Mouse (Mus musculus) limb, embryonic 10.5 days (tissue): ENCODE data around the gene Ankrd34c. TPM values are rescaled to one million over a fixed set of nuclear protein-coding genes. Genes with fewer than 3 reads are reported as not detected.

Experiments
- DNase-seq: peaks from one replicate; pipeline ENCODE4 v3.0.0-alpha.2; 2017; ENCODE audit warnings: low spot score
- H3K27ac ChIP-seq: fragments of 300-500 bp; sonication (generic); 2 replicates; pipeline ENCODE4 v1.5.1; 2016; ENCODE audit warnings: mild to moderate bottlenecking
- H3K27me3 ChIP-seq: fragments of 300-500 bp; sonication (generic); 2 replicates; pipeline ENCODE4 v1.6.1; 2016; ENCODE audit warnings: low read depth, mild to moderate bottlenecking; ENCODE audit not compliant: poor library complexity, severe bottlenecking
- H3K36me3 ChIP-seq: fragments of 300-500 bp; sonication (generic); 2 replicates; pipeline ENCODE4 v1.6.1; 2016; ENCODE audit warnings: mild to moderate bottlenecking, moderate library complexity
- H3K4me1 ChIP-seq: fragments of 300-500 bp; sonication (generic); 2 replicates; pipeline ENCODE4 v1.6.1; 2016
- H3K4me3 ChIP-seq: fragments of 300-500 bp; sonication (generic); 2 replicates; pipeline ENCODE4 v1.5.1; 2016; ENCODE audit warnings: mild to moderate bottlenecking, moderate library complexity
- H3K9me3 ChIP-seq: fragments of 300-500 bp; sonication (generic); replicated peaks from 2 replicates; pipeline ENCODE4 v1.6.1; 2016; ENCODE audit warnings: mild to moderate bottlenecking
- WGBS: fragments of 180-500 bp; shearing (Covaris S2); methylation state at CpG from one replicate; pipeline ENCODE4 v1.1.7; 2016; 5-methylcytosine and 5-hydroxymethylcytosine counted together
- polyA plus RNA-seq: library from polyadenylated mRNA; unstranded; fragments of >200 nt; fragmentation: Nextera tagmentation; extraction: Ambion mirVana; gene quantifications from 2 replicates; pipeline ENCODE4 v1.2.1, GENCODE M21; 2016

Ankrd34c gene
- polyA plus RNA-seq = not detected in 2 replicates

DNA sequence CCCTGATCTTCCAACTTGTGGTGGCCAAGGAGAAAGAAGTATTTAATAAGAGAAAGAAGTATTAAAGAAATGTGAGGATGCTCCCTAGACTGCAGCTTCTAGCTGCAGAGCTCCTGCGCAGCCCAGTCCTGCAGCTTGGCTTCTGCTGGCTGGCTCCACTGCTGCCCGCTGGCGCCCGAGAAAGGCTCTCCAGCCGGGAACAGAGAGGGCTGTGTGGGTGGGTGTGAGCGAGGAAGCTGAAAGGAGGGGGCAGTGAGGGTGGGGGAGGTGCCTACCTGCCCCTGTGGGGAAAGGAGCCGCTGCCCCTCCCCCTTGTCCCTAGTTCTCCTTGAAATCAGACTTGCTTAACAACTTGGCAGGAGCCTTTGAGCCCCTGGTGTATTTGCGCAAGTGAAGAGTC, at the start of gene Ankrd34c:
Ankrd34c (minus strand) TSS at position 181 of the 400 bp plus-strand sequence.
- Histone ChIP-seq H3K4me1 (no peaks in the 10 kb centered on the region), H3K27ac (no peak within 1 kb of the TSS), H3K27me3 (peaks cover 11% of the 10 kb centered on the region; the same call in 1 of the 2 replicates), H3K9me3 (no peaks in the 10 kb centered on the region), H3K36me3 (no peaks in the 10 kb centered on the region), H3K4me3 (no peak within 1 kb of the TSS)
- 4% methylated on average over 8 of the region's 8 CpGs for WGBS
- peak; percentile 30 for DNase-seq

DNA sequence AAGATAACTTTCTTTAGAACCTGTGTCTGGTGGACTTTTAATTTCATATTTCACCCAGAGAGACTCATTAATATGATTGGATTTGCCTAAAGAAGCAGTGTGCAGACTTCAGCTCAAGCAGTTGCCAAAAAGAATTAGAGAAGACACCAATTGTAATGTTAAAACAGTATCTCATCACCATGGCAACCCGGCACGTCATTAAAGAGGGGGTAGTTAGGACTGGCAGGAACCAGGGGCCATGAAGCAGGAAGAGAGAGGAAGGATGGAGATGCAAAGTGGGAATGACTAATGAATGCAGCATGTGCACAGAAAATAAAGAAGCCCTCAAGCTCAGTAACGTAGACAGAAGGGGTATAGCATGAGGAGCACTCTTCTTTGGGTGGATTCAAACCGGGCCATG, 49.3 kb upstream of the Ankrd34c start:
- no peaks in the 10 kb centered on the region for H3K36me3 ChIP-seq
- DNase-seq = no peak
- no peak overlapping the region for H3K4me3 ChIP-seq
- H3K27me3 ChIP-seq = no peaks in the 10 kb centered on the region
- no peak overlapping the region for H3K27ac ChIP-seq
- H3K4me1 ChIP-seq = no peaks in the 10 kb centered on the region
- H3K9me3 ChIP-seq = no peaks in the 10 kb centered on the region
- WGBS = 67% methylated on average over 4 of the region's 4 CpGs

- Histone ChIP-seq H3K27me3 (no peaks in the 10 kb centered on the region), H3K4me3 (no peak overlapping the region), H3K36me3 (no peaks in the 10 kb centered on the region), H3K9me3 (no peaks in the 10 kb centered on the region), H3K27ac (no peak overlapping the region), H3K4me1 (no peaks in the 10 kb centered on the region)
- no peak for DNase-seq
Measured at GRCm38 (mm10) chr9:89781395-89781927, 43.2 kb upstream of the Ankrd34c start.

DNA sequence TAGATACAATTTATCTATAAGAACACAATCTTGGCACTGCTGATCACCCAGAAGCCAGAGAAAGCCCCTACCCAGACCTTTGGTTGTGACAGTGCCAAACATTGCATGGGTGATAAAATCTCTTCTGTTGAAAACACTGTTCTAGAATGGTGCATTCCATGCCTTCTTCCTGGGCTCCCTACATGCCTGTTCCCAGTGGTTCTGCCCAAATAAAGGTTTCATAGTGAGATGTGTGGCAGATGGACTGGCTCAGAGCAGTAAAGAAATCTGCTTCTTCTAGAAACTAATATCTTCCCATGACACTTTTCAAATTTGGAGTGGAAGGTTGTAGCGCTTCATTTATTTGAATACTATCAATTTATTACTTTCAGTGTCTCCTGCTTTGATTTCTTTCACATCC, 41.0 kb upstream of the Ankrd34c start:
- 84% methylated on average over 1 of the region's 1 CpGs for WGBS
- Histone ChIP-seq H3K9me3 (no peaks in the 10 kb centered on the region), H3K4me3 (no peak overlapping the region), H3K27me3 (no peaks in the 10 kb centered on the region), H3K27ac (no peak overlapping the region), H3K4me1 (no peaks in the 10 kb centered on the region), H3K36me3 (no peaks in the 10 kb centered on the region)
- DNase-seq = no peak

GRCm38 (mm10) chr9:89771153-89771552, 32.9 kb upstream of the Ankrd34c start:
- Histone ChIP-seq H3K4me1 (no peaks in the 10 kb centered on the region), H3K36me3 (no peaks in the 10 kb centered on the region), H3K27me3 (no peaks in the 10 kb centered on the region), H3K27ac (no peak overlapping the region), H3K4me3 (no peak overlapping the region), H3K9me3 (no peaks in the 10 kb centered on the region)
- 64% methylated on average over 1 of the region's 1 CpGs for WGBS
- DNase-seq = no peak

GRCm38 (mm10) chr9:89762017-89762416, 23.7 kb upstream of the Ankrd34c start:
- Histone ChIP-seq H3K36me3 (no peaks in the 10 kb centered on the region), H3K27ac (no peak overlapping the region), H3K4me3 (no peak overlapping the region), H3K9me3 (no peaks in the 10 kb centered on the region), H3K27me3 (no peaks in the 10 kb centered on the region), H3K4me1 (no peaks in the 10 kb centered on the region)
- no peak for DNase-seq
- 80% methylated on average over 1 of the region's 1 CpGs for WGBS

GRCm38 (mm10) chr9:89758569-89758968, 20.3 kb upstream of the Ankrd34c start:
- Histone ChIP-seq H3K4me3 (no peak overlapping the region), H3K36me3 (no peaks in the 10 kb centered on the region), H3K9me3 (no peaks in the 10 kb centered on the region), H3K27me3 (no peaks in the 10 kb centered on the region), H3K27ac (no peak overlapping the region), H3K4me1 (no peaks in the 10 kb centered on the region)
- 74% methylated on average over 1 of the region's 1 CpGs for WGBS
- DNase-seq = no peak

- WGBS = 83% methylated on average over 1 of the region's 1 CpGs
- Histone ChIP-seq H3K4me3 (no peak overlapping the region), H3K36me3 (no peaks in the 10 kb centered on the region), H3K27ac (no peak overlapping the region), H3K9me3 (no peaks in the 10 kb centered on the region), H3K27me3 (no peaks in the 10 kb centered on the region), H3K4me1 (no peaks in the 10 kb centered on the region)
- DNase-seq = no peak
Measured at GRCm38 (mm10) chr9:89758139-89758538, 19.9 kb upstream of the Ankrd34c start.

- 42% methylated on average over 4 of the region's 4 CpGs for WGBS
Measured at GRCm38 (mm10) chr9:89757571-89757970, 19.3 kb upstream of the Ankrd34c start.

DNA sequence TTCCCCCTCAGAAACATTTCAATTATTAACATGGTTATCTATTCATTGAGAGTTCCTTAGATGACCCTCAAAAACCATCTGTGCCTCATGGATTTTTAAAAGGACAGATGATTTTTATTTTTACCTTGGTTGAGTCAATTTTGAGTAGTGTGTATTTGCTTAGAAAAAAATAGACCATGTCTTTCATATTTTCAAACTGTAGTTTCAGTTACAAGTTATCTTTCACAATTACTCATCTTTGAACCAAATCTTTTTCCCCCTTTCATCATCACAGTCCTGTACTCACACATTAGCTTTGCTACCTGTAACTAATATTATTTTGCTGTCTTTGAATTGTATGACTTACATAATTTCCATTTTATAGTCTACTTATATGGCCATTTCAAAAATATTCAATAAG, 1.8 kb upstream of the Ankrd34c start:
- H3K4me3 ChIP-seq = no peak overlapping the region

More at GRCm38 (mm10) chr9:89757571-89757970, 19.3 kb upstream of the Ankrd34c start:
- Histone ChIP-seq H3K36me3 (no peaks in the 10 kb centered on the region), H3K4me3 (no peak overlapping the region), H3K27ac (no peak overlapping the region), H3K4me1 (no peaks in the 10 kb centered on the region), H3K27me3 (no peaks in the 10 kb centered on the region), H3K9me3 (no peaks in the 10 kb centered on the region)
- DNase-seq = no peak

DNA sequence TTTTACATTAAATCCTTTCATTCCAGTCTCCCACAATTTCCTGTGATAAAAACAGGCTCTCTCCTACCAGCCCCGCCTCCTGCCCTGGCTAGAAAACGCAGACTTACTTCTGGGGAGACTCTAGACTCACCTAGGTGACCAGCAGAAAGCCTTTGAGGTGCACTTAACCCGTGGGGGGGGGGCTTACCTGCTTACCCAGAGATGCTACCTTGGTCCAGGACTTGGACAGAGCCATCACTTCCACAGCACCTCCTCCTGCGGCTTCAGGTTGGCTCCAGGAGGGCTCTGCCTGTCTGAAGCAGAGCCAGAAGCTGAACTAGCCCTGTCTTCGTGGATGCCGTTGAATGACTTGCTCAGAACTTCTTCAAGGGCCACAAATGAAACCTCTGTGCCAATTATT, 387 bp downstream of the Ankrd34c start:
- no peak for DNase-seq
- H3K4me1 ChIP-seq = no peaks in the 10 kb centered on the region
- H3K27me3 ChIP-seq = peaks cover 11% of the 10 kb centered on the region; the same call in 1 of the 2 replicates
- no peak overlapping the region for H3K27ac ChIP-seq
- H3K9me3 ChIP-seq = no peaks in the 10 kb centered on the region
- no peaks in the 10 kb centered on the region for H3K36me3 ChIP-seq
- no peak overlapping the region for H3K4me3 ChIP-seq
- 8% methylated on average over 6 of the region's 6 CpGs for WGBS

More for the DNA sequence above, 1.8 kb upstream of the Ankrd34c start:
- Histone ChIP-seq H3K27ac (no peak overlapping the region), H3K27me3 (peaks cover 11% of the 10 kb centered on the region; the same call in 1 of the 2 replicates), H3K4me1 (no peaks in the 10 kb centered on the region), H3K36me3 (no peaks in the 10 kb centered on the region), H3K9me3 (no peaks in the 10 kb centered on the region)
- no peak for DNase-seq

- DNase-seq = peak; percentile 80
- no peaks in the 10 kb centered on the region for H3K36me3 ChIP-seq
- H3K27me3 ChIP-seq = peaks cover 11% of the 10 kb centered on the region; the same call in 1 of the 2 replicates
- H3K27ac ChIP-seq = no peak overlapping the region
- H3K4me3 ChIP-seq = no peak overlapping the region
- 6% methylated on average over 20 of the region's 20 CpGs for WGBS
- no peaks in the 10 kb centered on the region for H3K9me3 ChIP-seq
- H3K4me1 ChIP-seq = no peaks in the 10 kb centered on the region
Measured at GRCm38 (mm10) chr9:89736932-89737705, 1.2 kb downstream of the Ankrd34c start.

GRCm38 (mm10) chr9:89706906-89707305, 31.4 kb downstream of the Ankrd34c start:
- H3K9me3 ChIP-seq = no peaks in the 10 kb centered on the region
- DNase-seq = no peak

More at GRCm38 (mm10) chr9:89706906-89707305, 31.4 kb downstream of the Ankrd34c start:
- H3K27me3 ChIP-seq = no peaks in the 10 kb centered on the region
- WGBS = 34% methylated on average over 4 of the region's 4 CpGs
- H3K36me3 ChIP-seq = peaks cover under 1% of the 10 kb centered on the region; the same call in 1 of the 2 replicates
- no peak overlapping the region for H3K4me3 ChIP-seq
- H3K27ac ChIP-seq = no peak overlapping the region
- H3K4me1 ChIP-seq = peaks cover 13% of the 10 kb centered on the region
